Mouse (Mus musculus) inflammation-experienced regulatory T-cells (primary cell): ENCODE data around the gene Cldn17. TPM values are rescaled to one million over a fixed set of nuclear protein-coding genes. Genes with fewer than 3 reads are reported as not detected.

Experiments
- polyA plus RNA-seq, 2 experiments: library from polyadenylated mRNA; unstranded; fragments of 100-300 nt; shearing (Covaris generic); gene quantifications; one replicate each; pipeline ENCODE4 v1.2.1; 2017

The Cldn17 gene
- not detected for polyA plus RNA-seq

DNA sequence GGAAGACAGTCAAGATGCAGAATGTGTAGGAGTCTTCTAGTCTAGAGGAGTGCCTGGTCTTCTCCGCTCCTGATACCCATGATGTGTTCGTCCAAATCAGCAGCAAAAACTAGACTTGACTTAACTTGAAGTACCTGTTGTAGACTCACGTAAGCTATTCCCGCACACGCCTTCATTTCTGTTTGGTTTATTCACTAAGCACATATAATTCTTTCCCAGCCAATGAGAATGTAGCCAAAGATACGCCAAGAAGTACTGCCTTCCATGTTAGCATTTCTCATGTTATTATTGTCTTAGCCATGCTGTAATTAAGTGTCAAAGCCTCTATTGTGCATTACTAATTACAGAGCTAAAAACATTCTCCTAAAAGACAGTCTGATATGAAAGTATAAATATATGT is at the start of gene Cldn17:
Gene Cldn17 (minus strand): TSS at position 101 of the 400 bp plus-strand sequence.

Other genes with a start within 250 kb of the Cldn17 start
- 1 to 10 TPM in 1 of 2 experiments, under 1 TPM in 1; 0.17 to 1.7 TPM for gene Grik1, start 216.7 kb downstream of the Cldn17 start, polyA plus RNA-seq
- gene Cldn8, start 56.2 kb upstream of the Cldn17 start, polyA plus RNA-seq: under 1 TPM in 1 of 2 experiments, not detected in 1; 0.51 TPM
- not detected for gene Krtap24-1, start 105.3 kb upstream of the Cldn17 start, polyA plus RNA-seq
- gene 2310079G19Rik, start 120.7 kb upstream of the Cldn17 start, polyA plus RNA-seq: not detected
- under 1 TPM in 1 of 2 experiments, not detected in 1; 0.29 TPM for gene Krtap26-1, start 140.8 kb upstream of the Cldn17 start, polyA plus RNA-seq
- not detected for gene Krtap27-1, start 164.7 kb upstream of the Cldn17 start, polyA plus RNA-seq
- not detected for gene 2310061N02Rik, start 201.0 kb upstream of the Cldn17 start, polyA plus RNA-seq
- gene Krtap13-1, start 221.9 kb upstream of the Cldn17 start, polyA plus RNA-seq: under 1 TPM in 1 of 2 experiments, not detected in 1; 0.51 TPM
- gene Krtap13, start 244.7 kb upstream of the Cldn17 start, polyA plus RNA-seq: not detected